Mouse (Mus musculus) kidney, adult 11 months (tissue): ENCODE results near the gene Btf3l4.
A peak's percentile ranks its signal among the peaks of the same experiment; 100 is the strongest.

Source experiments
- DNase-seq: peaks from one replicate; pipeline ENCODE4 v3.0.0; 2022

Btf3l4 gene

DNA sequence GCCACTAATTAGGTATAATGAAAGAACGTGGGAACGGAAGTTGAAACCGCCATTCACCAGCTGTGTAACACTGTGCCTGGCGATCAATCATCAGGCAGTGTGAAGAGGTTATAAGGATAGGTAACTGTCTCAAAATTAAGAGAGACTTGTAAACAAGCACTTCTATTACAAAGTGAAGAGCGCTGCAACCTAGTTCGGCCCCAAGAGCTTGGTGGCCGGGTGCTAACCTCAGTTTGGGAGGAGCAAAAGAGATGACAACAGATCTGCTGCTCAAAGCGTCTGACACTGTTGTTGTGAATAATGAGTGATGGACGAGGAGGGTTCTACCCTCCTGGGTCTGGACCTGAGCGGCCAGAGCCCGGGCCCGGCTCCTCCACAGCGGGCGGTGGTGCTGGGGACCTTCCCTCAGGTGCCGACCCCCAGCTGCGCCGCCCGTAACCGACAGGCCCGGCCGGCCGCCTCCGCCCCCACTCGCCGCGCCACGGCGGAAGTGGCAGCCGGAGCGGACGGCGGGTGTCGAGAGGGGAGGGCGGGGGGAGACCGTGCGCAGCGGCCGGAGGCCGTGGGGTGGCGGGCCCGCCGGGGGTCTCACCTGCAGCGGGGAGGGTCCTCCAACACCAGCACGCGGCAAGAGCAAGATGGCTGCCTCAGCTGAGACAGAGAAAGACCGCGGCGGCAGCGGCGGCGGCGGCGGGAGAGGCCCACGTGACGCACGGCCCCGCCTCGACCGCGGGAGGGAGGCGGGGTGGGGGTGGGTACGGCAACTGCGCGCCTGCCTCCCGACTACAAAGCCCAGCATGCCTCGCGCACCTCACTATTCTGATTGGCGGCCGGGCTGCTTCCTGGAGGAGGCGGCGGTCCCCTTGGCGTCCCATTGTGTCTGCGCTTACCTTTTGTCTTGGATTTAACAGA is at the start of gene Btf3l4:
Btf3l4 (minus strand) TSS at position 699 of the 912 bp plus-strand sequence.
- peak; percentile 89 for DNase-seq

DNA sequence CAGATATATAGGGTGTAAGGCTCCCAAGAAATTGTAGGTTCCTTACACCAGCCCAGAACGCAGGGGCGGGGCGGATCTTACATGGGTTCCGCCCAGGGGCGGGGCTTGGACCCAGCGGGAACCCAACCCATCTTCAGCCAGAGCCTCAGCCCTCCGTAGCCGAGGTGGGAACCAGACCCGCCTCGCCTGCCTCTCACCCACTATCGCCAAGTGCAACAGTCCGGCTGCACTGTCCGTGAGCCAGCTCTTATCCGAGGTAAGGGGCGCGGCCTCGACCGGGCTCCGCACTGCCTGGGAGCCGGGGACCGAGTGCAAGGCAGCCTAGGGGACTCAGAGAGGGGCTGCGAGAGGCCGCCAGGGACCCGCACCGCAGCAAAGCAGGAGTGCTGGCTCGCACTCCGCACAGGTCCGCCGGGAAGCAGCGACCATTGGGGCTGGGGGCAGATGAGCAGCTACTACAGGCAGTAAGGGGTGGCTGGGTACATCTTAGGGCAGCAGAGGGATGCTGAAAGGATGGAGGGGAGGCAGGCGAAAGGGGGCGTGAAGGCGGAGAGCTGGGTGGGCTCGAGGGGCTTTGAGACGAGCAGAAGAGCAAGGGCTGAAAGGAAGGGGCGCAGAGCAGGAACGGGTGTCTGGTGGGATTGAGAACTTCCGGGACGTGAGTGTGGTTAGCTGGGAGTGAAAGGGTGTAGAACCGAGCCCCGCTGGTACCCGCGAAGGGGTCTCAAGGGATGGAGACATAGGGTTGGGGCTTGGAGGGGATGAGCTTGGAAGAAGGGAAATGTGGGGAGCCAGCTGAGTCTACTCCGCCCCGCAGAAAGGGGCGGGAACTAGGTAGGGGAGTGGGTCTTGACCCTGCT is 45.8 kb upstream of the Btf3l4 start, which contains the start of gene Rab3b:
Rab3b (plus strand) TSS at position 101 of the 860 bp plus-strand sequence.
- DNase-seq = peak; percentile 17

DNA sequence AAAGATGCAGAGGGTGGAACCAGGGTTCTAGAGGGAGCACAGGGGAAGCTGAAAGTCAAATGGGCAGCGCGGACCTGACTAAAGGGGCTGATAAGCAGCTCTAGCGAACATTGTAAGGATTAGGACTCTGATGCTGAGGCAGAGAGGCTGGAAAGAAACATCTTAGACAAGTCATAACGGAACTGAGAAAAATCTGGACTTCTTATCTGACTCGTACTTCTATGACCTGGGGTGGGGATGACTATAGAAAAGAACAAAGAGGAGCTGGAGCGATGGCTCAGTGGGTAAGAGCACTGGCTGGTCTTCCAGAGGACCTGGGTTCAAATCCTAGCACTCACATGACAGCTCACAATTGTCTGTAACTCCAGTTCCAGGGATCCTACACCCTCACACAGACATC is 44.5 kb upstream of the Btf3l4 start:
- DNase-seq = no peak

DNA sequence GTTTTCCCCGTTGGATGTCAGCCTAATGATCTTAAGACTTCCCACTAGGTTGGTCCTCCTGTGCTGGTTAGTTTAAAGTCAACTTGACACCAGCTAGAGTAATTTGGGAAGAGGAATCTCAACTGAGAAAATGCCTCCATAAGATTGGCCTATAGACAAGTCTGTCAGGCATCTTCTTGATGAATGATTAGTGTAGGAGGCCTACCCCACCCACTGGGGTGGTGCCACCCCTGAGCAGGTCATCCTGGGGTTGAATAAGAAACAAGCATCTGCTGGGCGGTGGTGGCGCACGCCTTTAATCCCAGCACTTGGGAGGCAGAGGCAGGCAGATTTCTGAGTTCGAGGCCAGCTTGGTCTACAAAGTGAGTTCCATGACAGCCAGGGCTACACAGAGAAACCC is 40.3 kb upstream of the Btf3l4 start:
- DNase-seq = no peak

GRCm38 (mm10) chr4:108869730-108870374 is 36.4 kb upstream of the Btf3l4 start:
- DNase-seq = peak; percentile 70

GRCm38 (mm10) chr4:108866806-108867205 is 33.4 kb upstream of the Btf3l4 start:
- DNase-seq = no peak

GRCm38 (mm10) chr4:108848505-108848848 is 15.1 kb upstream of the Btf3l4 start, which contains the start of gene A730015C16Rik:
A730015C16Rik (minus strand) TSS chr4:108848619.
- DNase-seq = no peak

- peak; percentile 83 for DNase-seq
Measured at GRCm38 (mm10) chr4:108847715-108848504, 14.5 kb upstream of the Btf3l4 start, which contains the start of gene Kti12. Kti12 (plus strand) TSS chr4:108847785.

DNA sequence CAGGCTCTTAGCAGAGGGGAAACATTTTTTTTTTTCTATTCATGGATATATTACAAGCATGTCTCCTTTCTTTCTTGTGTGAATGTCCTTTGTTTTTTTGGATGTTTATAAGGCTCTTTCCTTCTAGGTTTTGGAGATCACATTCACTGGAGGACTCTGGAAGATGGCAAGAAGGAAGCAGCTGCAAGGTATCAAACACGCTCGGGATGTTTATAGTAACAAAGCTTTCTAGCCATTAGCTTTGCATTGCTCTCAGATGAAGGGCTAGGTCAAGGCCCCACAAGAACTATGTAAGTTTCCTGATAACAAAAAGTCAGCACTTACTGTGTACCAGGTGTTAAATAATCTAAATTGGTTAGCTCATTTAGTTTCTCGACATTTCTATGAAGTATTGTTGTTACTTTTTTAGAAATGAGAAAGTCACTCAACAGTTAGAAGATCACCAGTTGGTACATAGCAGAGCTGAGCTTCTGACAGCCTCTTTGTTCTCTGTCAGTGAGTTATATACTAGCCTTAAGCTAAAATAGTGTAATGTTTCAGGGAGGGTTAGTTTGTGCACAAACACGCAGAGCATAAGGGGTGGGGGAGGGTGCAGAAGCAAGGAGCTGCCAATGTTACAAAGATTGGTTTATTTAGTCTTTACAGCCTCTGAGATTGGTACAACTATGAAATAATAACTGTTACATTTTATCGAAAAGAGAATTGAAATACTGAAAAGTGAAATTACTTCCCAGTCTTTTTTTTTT is 12.6 kb upstream of the Btf3l4 start:
- DNase-seq = no peak

DNA sequence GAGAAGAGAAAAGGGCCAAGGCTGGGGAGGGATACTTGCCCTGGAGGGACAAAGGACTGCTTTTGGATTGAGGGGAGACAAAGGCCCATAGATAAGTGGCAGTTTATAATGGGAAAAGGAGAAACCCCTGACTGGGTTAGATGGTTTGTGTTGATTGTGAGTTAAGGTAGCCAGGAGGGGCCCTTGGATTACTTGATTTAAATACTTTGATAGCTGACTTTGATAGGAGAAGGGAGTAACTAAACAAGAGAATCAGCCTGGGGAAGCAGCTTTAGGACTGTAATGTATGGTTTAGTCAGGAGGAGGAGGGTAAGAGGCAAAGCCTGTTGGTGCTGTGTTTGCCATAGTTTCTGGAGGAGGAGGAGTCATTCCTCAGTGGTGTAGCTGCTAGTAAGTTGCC is 9.9 kb upstream of the Btf3l4 start:
- DNase-seq = no peak

GRCm38 (mm10) chr4:108841920-108842578 is 8.6 kb upstream of the Btf3l4 start:
- no peak for DNase-seq

DNA sequence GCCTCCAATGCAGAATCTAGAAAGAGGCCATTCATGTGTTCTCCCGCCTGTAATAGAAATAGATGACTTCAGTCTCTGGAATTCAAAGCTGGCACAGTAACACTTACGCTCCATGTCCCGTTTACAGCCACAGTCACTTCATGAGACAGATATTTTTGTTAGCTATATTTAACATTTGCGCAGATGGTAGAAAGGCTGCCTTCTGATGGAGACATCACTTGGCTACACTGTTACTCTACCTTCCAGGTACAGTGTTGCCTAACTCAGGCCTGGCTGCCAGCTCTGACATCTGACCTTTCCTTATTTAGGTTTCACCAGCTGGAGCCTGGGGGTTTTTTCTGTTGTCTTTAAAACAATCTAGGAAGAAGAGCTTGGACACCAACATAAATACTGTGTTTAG is 4.6 kb upstream of the Btf3l4 start:
- DNase-seq = no peak

DNA sequence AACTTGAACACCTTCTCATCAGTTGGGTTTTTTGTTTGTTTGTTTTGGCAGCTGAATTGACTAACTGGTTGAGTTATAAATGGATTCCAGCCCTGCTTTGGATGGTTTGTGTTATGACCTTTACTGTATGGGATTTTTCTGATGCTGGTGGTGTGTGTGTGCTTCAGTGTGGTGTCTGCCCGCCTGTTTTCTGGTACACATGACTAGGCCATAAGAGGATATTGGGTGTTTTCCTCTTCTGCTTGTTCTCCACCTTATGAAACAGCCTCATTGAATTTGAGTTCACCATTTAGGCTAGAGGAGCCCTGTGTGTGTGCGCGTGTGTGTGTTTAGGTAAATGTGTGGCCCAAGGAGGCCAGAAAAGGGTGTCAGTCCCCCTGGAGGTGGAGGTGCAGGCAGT is 2.1 kb upstream of the Btf3l4 start:
- DNase-seq = peak; percentile 16

DNA sequence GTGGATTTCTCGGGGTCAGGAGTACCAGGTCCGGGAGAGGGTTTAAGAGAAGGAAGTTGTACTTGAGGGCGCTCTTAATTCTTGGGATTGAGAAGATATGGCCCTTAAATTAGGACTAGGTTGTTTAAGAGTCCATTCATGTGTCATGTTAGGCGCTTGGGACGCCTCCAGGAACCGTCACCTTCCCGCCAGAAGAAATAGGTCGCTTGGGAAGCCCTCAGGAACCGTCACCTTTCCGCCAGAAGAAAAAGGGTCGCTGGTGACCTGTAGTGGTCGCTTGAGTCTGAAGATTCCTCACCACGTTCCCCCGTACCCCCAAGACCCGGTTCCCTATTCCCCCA is 1.5 kb upstream of the Btf3l4 start:
- no peak for DNase-seq

DNA sequence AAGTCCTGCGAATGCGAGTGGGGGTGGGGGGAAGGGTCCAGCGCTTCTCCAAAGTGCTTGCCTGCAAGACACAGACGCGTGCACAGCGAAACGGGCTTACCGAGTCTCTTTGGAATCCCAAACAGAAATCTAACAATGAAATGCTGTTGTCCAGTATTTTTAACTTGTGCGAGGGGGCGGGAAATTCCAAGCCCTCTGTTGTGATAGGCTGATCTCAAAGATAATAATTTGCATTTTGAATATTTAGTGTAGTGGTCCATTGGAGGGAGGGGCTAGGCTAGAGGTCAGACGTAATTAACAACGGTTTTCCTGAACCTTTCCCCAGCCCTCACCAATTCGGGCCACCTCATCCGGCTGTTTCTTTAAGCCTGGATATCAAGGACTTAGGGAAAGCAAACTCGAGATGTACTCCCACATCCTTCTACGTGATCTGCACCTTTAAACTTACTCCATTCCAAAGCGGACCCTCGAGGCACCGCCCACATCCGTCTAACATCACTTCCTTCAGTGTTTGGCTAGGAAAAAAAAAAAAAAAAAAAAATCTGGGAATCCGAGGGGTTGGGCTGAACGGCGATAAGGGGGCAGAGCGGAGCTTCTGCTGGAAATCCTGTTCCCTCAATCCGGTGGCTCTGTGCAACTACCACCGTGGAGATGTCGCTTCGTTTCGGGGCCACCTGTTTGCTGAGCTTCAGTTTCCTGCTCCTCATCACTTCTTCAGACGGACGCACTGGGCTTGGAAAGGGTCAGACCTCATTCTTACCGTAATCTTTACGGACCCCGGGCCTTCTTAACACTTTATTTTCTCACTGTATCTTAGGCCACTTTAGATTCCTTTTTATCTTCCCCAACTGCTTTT is 929 bp upstream of the Btf3l4 start, which contains the start of gene Txndc12:
Txndc12 (plus strand) TSS at position 487 of the 856 bp plus-strand sequence.
- DNase-seq = peak; percentile 93

DNA sequence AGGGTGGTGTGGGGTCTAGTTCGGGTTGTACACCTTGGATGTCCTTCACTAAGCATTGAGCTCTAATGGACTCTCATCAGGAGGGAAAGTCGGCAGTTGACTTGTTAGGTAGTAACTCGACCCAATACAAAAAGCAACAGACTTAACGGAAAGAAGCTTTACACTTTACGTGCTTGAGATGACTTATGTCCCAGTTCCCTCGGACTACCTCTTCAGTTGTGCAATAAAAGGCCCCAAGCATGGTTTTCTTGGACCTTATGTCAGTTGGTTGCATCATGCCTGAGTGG is 357 bp upstream of the Btf3l4 start:
- no peak for DNase-seq

GRCm38 (mm10) chr4:108830698-108831097 is 2.7 kb downstream of the Btf3l4 start:
- DNase-seq = no peak

- no peak for DNase-seq
Measured at GRCm38 (mm10) chr4:108826643-108827042, 6.8 kb downstream of the Btf3l4 start.

- no peak for DNase-seq
Measured at GRCm38 (mm10) chr4:108826096-108826495, 7.3 kb downstream of the Btf3l4 start.

GRCm38 (mm10) chr4:108825677-108826076 is 7.7 kb downstream of the Btf3l4 start:
- DNase-seq = no peak
